Mouse (Mus musculus) cerebellum, postnatal 10 days (tissue): ENCODE measurements around the gene Arrdc5.
"Not testable (repeated sequence)": the region's sequence is repeated elsewhere in the genome, so short reads cannot be mapped to it uniquely, and the experiment has no call there.

Source experiments
- DNase-seq, 2 experiments: peaks; one replicate each; pipeline ENCODE4 v3.0.0; 2021; ENCODE audit warnings: mixed read lengths in 2 of 2

Gene Arrdc5

DNA sequence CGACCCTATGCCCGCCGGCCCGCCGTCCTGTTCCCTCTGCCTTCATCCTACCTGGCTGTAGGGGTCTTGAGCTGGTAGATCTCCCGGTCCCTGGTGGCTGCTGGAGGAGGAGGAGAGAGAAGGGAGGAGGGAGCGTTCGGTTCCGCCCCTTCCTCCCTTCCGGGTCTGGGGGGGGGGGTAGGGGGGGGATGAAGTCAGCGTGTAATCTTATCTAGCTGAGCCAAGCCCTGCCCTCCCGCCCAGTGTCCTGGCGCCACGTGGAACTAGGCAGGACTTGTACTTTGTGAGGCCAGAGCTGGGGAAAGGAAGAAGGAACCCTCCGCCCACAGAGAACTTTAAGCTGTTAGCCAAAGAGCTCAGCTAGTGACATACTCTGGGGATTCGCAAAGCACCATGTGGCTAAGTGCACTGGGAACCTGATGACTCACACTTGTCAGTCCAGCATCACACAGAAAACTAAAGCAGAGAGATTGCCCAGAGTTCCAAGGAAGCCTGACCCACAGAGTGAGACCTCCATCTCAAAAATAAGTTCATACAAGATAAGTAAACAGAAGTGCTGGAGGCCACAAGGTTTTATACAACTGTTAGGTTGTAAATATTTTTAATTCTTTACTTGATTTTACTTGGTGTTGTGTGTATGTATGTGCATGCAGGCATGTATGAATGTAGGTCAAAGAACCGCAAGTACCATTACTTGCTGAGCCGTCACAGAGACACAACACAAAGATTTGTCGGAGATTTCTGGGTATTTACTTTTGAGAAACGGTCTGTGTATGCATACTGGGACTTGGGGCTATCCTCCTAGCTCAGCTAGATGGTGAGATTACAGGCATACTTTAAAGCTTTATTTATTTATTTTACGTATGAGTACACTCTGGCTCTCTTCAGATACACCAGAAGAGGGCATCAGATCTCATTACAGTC is 23.2 kb downstream of the Arrdc5 start, which contains the start of gene Ticam1:
Gene Ticam1 (minus strand): TSS at position 144 of the 924 bp plus-strand sequence.
- peak; percentile 68 to 80 for DNase-seq

DNA sequence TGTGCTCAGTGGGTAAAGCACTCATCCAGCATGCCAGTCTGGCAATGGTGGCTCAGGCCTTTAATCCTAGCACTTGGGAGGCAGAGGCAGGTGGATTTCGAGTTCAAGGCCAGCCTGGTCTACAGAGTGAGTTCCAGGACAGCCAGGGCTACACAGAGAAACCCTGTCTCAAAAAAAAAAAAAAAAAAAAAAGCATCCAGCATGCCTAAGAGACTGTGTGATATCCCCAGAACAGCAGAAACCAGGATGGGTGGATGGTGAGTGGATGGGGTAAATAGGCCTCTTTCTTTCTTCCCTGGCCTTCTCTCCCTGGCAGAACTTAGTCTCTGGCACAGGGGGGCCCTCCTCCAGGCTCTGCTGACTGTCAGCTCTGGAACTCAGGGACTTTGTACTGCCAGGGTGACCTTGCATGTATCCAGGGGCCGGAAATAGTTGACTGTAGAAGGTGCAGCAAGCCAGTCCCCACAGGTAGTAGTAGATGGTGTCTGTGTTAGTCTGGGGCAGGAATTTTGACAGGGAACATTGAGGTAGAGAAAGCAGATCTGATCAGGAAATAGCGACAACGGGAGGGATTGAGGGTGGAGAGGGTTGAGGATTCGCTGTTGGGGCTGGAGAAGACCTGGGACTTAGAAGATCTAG is 24.1 kb downstream of the Arrdc5 start:
- peak in 1 of 2 experiments; percentile 17 for DNase-seq

DNA sequence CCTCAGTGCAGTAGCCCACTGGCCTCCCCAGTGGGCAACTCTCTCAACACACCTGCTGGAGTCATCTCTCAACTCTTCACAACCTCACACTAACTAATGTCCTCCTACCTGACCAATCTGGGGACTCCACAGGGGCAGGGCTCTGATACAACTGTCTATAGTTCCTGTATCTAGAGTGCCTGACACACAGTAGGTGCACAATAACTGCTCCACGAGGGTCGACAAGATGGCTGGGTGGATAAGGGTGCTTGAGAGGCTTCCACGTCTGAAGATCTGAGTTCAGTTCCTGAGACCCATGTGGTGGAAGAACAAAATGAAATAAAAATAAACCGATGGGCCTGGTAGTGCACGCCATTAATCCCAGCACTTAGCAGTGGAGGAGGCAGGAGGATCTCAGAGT is 26.1 kb downstream of the Arrdc5 start:
- DNase-seq, result no peak

DNA sequence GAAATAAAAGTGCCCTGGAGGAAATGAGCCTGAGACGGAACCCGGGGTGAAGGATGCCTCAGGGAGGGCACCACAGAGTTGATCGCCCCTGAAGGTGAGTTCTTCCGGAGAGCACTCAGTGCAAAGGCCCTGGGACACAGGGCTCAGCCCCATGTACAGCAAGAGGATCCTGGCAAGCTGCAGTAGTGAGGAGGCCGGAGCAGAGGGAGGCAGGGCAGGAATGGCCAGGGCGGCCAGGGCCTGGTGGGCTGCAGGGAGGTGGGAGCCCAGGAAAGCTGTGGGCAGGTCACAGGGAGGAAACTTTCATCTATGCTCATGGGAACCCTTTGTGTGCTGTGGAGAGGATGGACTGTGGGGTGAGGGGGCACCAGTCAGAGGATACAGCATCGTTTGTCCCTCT is 26.6 kb downstream of the Arrdc5 start:
- DNase-seq, result no peak

DNA sequence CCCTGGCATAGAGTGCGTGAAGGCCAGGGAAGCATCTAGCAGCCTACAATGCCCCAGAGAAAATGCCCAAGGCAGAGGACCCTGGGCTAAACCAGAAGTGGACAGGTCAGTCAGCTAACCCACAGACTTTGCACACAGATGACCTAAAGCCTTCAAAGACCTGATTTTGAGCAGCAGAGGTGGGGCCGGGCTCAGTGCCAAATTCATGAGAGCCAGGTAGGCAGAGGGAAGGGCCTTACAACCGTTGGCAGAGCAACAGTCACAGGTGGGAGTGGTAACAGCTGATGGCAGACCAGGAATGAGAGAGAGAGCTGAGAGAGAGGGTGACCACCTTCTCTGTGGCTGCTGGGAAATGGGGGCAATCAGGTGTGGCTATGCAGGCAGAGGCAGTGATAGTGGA is 27.4 kb downstream of the Arrdc5 start:
- no peak for DNase-seq

DNA sequence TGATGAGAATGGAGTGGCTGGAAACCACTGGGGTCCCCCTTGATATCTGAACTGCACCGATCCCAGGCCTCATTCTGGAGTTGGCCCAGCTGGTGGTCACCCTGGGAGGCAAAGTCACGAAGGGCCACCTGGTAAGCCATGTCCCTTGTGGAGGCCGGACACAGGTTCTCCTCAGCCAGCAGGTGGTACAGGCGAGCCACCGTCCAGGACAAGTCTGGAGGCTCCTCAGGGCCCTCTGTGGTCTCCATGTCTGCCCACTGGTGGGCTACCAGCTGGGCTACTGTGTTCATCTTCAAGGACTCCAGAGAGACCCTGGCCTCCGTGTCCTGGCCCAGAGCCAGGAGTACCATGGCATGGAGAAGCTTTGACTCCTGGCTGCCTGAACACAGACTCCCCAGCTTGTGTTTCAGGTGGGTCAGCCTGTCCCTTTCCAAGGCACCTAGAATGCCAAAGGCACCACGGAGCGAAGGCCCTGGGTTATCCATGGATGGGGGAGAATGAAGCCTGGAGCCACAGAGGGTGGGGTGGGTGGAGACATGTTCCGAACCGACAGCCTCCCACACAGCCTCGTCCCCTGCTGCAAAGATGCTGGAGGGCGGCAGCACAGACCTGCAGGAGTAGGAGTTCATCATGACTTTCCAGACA is 28.4 kb downstream of the Arrdc5 start:
- no peak for DNase-seq

DNA sequence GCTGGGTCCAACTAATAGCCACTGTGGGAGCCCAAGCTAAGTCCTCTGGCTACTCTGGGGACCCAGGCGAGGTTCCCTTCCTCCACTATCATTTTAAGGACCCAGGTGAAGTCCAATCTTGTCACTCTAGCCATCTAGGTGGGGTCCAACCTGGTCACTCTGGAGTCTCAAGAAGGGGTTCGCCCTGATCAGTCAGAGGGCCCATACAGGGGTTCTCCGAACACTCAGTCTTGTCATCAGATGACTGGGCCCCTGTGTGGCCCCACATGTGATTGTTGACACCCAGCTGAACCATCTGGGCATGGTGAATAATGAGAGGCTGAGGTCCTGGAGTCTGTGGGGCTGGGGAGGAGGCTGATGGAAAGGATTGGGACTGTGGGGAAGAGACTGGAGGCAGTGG is 30.3 kb downstream of the Arrdc5 start:
- no peak for DNase-seq

DNA sequence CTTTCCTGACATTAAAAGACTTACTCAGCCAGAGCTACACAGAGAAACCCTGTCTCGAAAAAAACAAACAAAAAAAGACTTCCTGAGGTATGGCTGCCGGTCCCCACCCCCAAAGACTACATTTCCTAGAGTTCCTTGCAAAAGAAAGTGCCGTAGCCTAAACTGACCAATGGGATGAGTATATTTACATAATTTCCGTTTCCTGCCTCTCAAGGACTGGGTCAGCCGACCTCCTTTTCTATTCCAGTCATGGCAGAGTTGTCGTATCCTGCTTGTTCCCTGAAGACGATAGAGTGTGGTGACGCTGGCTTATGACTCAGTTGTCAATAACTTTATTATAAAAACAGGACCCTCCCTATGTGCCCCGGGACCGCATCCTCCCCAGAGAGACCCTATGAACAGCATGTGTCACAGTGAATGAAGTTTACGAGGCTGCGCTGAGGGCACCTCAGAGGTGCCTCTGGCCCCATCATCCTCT is 30.9 kb downstream of the Arrdc5 start:
- DNase-seq, result peak; percentile 78 to 84

DNA sequence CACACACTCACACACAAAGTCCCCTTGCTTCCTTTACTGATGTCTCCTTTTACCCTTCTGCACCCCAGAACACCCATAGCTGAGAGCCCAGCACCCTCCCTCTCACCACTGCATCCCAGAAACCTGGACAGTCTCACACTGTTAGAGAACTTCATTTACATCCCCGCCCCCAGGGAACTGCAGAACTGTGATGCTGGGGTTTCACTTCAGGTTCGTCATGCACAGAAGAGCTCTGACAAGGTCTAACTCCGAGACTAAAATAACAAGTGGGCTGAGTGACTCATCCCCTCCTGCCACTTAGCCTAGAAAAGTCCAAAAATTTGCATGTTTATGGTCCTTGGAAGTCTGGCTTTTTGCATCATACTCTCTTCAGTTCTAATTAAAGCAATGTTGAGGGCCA is 33.8 kb downstream of the Arrdc5 start:
- DNase-seq, result no peak

DNA sequence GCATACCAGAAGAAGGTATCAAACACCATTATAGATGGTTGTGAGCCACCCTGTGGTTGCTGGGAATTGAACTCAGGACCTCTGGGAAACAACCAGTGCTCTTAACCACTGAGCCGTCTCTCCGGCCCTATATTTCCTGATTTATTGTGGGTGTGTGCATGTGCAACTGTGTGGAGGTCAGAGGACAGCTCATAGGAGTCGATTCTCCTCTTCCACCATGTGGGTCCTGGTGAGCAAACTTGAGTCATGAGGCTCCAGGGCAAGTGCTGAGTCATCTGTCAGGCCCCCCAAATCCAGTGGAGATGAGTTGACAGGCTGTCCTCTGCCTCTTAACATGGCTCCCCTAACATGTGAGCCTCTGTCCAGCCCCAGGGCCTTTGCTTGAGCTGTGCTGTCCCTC is 34.2 kb downstream of the Arrdc5 start:
- no peak for DNase-seq

DNA sequence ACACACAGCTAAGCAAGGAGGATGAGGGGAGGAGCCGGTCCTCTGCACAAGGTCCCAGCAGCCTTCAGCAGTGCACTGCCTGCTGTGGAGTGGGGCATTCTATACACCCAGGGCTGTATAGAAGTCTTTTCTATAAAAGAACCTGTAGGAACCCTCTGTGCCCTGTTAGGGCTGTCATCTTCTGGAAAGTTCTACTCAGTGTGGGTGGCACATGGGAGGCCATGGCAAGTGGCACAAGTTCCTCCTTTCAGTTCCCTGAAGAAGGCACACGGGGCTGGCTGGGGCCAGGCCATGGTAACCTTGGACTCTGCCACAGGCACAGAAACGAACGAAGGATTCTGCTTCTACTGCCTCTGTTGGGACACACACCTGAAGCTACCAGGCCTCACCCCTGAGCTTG is 35.1 kb downstream of the Arrdc5 start:
- DNase-seq, result no peak

DNA sequence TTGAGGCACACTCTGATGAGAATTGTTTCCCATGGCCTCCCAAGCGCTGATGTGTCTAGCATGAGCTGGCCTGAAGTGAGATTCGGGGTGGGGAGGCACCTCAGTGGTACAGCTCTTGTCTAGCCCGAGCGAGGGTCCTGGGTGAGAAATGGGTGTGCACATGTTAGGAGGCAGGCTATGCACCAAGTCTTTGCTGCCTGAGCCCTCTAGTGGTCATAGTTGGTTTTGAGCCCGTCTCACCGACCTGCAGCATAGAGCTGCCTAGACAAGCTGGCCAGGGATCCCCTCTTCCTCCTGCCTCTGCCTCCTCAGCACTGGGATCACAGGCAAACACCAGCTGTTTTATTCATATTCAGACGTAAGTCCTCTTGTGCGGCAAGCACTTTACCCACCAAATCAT is 36.1 kb downstream of the Arrdc5 start:
- DNase-seq, result peak; percentile 90 to 93

DNA sequence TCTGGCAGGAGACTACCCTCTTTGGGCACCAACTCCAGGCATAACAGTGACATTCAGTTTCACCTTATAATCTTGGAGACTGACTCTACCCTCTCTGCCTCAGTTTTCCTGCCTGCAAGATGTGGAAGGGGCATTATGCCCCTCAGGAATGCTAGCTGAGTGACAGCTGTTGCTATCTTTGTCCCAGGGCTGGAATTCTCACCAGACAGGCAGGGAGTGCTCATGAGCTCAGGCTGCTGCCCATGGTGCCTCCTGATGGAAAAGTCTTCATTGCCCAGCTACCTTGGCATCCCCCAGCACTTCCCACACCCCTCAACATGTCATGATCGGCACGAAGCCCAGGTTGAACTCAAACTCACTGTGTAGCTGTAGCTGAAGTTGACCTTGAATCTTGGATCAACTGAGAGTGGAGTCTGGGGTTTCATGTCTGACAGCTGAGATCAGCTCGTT is 37.4 kb downstream of the Arrdc5 start:
- no peak for DNase-seq

DNA sequence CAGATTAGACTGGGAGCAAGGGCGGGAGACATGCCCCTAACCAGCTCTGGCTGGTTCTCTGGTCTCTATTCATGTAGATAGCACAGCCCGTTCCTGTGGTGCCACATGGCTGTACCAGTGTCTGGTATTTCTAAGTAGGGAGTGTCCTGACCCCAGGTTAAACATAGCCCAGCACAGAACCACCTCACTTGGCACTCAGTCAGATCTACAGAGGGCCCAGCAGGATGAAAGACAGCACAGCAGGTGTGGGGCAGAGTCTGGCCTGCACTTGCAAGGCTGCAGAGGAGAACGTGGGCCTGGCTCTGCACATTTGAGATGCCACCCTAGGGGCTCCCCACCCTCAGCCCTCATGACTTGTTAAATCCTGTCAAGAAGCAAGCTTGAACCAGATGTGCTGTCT is 38.9 kb downstream of the Arrdc5 start:
- no peak for DNase-seq

DNA sequence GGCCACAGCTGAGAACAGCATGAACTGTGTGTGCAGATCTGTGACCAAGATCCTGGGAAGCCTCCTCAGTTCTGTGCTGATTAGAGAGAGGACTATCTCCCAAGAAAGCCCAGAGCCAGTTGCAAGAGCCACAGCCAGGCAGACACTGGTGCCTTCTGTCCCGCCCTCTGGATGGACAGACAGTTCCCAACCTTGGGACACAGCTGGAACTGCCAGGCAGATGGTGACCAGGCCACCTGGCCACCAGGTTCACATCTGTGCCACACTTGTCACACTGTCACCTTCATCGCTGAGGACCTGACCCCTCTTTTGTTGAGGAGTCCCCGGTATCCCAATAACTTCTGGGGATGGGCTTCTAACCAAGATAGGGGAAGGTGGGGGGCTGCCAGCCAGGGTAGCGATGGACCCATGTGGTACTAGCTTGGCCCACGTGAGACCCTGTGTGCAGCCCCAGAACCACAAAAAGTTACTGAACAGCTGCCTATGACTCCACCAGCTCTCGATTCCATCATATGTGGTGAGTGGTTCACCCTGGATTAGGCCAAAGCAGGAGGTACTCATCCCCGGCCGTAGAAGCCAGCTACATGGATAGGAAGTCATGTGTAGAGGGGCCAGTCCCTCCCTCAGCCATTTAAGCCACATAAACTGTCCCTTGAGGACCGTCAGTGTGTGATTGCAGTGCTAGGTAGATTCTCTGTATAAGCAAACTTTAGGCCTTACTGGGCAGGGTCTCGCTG is 40.6 kb downstream of the Arrdc5 start:
- DNase-seq, result no peak

DNA sequence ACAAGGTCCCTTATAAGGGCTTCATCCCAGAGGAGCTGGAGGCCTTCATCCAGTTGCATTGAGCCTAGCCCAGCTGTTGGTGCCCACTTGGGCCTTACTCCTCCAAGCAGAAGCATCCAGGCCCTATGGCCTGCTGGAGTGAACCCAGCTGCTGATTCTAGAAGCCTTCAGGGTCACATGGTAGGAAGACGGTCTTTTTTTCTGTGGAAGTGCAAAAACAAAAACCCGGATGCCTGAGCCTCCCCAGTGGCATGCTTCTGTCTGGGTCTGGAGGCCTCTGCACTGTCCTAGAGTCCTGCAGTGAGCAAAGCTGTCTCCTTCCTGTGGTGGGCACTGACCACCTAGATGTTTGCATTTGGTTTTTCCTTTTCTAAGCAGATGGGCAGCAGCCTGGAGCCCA is 41.3 kb downstream of the Arrdc5 start:
- not testable (repeated sequence) for DNase-seq

DNA sequence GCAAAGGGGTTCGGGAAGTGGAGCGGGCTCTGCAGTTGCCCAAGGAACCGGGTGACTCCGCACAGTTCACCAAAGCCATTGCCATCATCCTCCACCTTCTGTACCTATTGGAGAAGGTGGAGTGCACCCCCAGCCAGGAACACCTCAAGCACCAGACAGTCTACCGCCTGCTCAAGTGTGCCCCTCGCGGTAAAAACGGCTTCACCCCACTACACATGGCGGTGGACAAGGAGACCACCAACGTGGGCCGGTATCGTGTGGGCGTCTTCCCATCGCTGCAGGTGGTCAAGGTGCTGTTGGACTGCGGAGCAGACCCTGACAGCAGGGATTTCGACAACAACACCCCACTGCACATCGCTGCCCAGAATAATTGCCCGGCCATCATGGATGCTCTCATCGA is 41.8 kb downstream of the Arrdc5 start:
- DNase-seq, result not testable (repeated sequence)

DNA sequence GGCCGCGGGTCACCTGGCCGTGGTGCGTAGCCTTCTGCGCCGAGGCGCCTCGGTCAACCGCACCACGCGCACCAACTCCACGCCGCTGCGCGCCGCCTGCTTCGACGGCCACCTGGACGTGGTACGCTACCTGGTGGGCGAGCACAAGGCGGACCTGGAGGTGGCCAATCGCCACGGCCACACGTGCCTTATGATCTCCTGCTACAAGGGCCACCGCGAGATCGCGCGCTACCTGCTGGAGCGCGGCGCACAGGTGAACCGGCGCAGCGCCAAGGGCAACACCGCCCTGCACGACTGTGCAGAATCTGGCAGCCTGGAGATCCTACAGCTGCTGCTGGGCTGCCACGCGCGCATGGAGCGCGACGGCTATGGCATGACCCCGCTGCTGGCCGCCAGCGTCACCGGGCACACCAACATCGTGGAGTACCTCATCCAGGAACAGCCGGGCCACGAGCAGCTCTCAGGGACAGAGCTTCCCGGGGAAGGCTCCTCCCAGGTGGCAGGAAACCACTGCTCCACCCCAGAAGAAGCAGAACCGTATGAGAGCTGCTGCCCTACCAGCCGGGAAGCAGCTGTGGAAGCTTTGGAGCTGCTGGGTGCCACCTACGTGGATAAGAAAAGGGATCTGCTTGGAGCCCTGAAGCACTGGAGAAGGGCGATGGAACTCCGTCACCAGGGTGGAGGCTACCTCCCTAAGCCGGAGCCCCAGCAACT is 42.7 kb downstream of the Arrdc5 start:
- DNase-seq, result peak; percentile 51 to 53

DNA sequence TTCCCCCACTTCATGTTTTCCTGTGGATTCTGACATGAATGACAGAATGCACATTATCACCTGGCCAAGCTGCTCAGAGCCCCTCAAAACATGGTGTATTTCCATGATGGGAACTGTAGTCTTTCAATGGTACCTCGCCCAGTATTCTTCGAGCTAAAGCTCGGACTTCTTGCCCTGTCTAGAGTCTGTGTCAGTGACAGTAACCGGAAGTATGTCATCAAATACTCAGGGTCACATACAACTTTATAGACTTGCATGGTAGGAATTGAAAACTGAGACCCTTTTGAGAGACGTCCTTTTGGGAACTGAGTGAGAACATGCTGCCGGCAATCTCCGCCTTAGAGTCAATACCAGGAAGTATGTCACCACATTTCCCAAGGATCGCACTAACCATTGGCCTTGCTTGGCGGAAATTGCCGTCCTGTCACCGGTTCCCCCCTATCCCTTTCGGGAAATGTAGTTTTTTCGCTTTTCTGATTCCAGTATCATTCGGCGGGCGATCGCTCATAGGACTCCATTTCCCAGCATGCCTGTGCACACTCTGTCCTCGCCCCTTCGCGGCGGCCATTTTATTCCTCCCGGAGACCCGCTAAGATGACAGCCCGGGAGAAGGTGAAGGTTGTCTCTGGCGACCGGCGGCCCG is 43.7 kb downstream of the Arrdc5 start, which contains the start of gene Fem1a:
Gene Fem1a (plus strand): TSS at position 572 of the 643 bp plus-strand sequence.
- peak; percentile 95 for DNase-seq

DNA sequence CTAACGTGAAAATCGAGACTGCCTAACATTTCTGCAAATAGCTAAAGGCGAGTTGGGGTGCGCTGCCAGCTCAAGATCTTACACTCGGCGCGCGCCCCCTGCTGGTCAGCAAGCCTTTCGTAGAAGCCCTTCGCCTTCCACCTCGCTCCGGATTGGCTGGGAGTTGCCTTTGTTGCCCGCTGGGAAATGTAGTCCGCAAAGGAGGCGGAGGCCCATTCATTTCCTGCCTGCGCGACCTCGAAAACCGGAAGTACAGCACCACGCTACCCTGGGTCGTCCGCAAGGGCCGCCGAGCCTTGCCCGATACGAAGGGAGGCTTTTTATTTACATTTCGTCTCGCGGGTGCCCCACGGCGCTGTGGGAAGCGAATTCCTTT is 44.2 kb downstream of the Arrdc5 start:
- peak; percentile 100 for DNase-seq

DNA sequence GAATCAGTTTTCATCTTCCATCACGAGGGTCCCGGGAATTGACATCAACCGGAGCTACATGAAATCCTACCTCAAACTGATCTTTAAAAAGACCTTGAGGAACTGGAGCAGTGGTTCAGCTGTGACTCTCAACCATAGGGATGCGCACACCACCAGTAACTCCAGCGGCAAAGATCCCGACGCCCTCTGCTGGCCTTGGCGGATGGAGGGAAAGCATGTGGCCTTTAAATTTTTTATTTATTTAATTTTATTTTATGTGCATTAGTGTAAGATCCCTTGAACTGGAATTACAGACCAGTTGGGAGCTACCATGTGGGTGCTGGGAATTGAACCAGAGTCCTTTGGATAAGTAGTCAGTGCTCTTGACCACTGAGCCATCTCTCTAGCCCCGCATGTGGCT is 44.7 kb downstream of the Arrdc5 start:
- DNase-seq, result peak; percentile 76 to 77
